Mouse (Mus musculus) forebrain, postnatal 0 days (tissue): ENCODE results near the gene Ppara. TPM values are rescaled to one million over a fixed set of nuclear protein-coding genes. Genes with fewer than 3 reads are reported as not detected.

Source experiments
- ATAC-seq: fragments of 200-750 bp; cut with Nextera tagmentation; 2 replicates; pipeline ENCODE4 v1.8.0; 2017; ENCODE audit warnings: mild to moderate bottlenecking, moderate library complexity
- DNase-seq: peaks from one replicate; pipeline ENCODE4 v3.0.0-alpha.2; 2015
- H3K27ac ChIP-seq: fragments of 300-500 bp; sonication (generic); 2 replicates; pipeline ENCODE4 v1.5.1; 2014; ENCODE audit warnings: low read depth, mild to moderate bottlenecking, antibody characterized with exemption, low read length, moderate library complexity, mixed read lengths
- H3K27me3 ChIP-seq: fragments of 300-500 bp; sonication (generic); 2 replicates; pipeline ENCODE4 v1.6.1; 2014; ENCODE audit warnings: mild to moderate bottlenecking, low read length, mixed read lengths; ENCODE audit not compliant: insufficient read depth
- H3K36me3 ChIP-seq: fragments of 300-500 bp; sonication (generic); 2 replicates; pipeline ENCODE4 v1.6.1; 2014; ENCODE audit warnings: mild to moderate bottlenecking, moderate library complexity; ENCODE audit not compliant: insufficient read depth
- H3K4me1 ChIP-seq: fragments of 300-500 bp; sonication (generic); 2 replicates; pipeline ENCODE4 v1.6.1; 2014; ENCODE audit warnings: antibody characterized with exemption; ENCODE audit not compliant: insufficient read depth
- H3K4me2 ChIP-seq: fragments of 300-500 bp; sonication (generic); 2 replicates; pipeline ENCODE4 v1.6.1; 2014; ENCODE audit warnings: low read depth, mild to moderate bottlenecking, moderate library complexity
- H3K4me3 ChIP-seq: fragments of 300-500 bp; sonication (generic); 2 replicates; pipeline ENCODE4 v1.5.1; 2014; ENCODE audit warnings: low read depth, low read length, mixed read lengths
- H3K9ac ChIP-seq: fragments of 300-500 bp; sonication (generic); 2 replicates; pipeline ENCODE4 v1.6.1; 2014; ENCODE audit warnings: mild to moderate bottlenecking
- H3K9me3 ChIP-seq: fragments of 300-500 bp; sonication (generic); 2 replicates; pipeline ENCODE4 v1.6.1; 2016; ENCODE audit warnings: low read length
- CTCF ChIP-seq: sonication (generic); IDR thresholded peaks from 2 replicates; pipeline ENCODE4 v1.5.1; 2016; ENCODE audit warnings: antibody characterized with exemption, control low read depth, low read depth
- WGBS: fragments of 180-500 bp; shearing (Covaris S2); extraction: QIAGEN DNeasy Blood & Tissue Kit; methylation state at CpG from one replicate; pipeline ENCODE4 v1.1.7; 2014; 5-methylcytosine and 5-hydroxymethylcytosine counted together
- polyA plus RNA-seq: library from polyadenylated mRNA; unstranded; fragments of >200 nt; fragmentation: Nextera tagmentation; extraction: Ambion mirVana; gene quantifications from 2 replicates; pipeline ENCODE4 v1.2.1, GENCODE M21; 2015
- total RNA-seq: library from RNA; depleted of rRNA; stranded (reverse); fragments of >200 nt; gene quantifications from 2 replicates; pipeline ENCODE4 v1.2.3, GENCODE M21; 2014

Gene Ppara
- total and polyA plus RNA-seq, 2 experiments from 2014 or later, result 1.7 to 2.0 TPM

GRCm38 (mm10) chr15:85709268-85709973 is 25.4 kb upstream of the Ppara start:
- 36% methylated on average over 10 of the region's 10 CpGs for WGBS
- H3K9ac ChIP-seq, result no peak overlapping the region

GRCm38 (mm10) chr15:85710179-85710578 is 24.6 kb upstream of the Ppara start:
- peak; percentile 89 for TF ChIP-seq CTCF
- H3K4me3 ChIP-seq, result no peak overlapping the region
- no peak overlapping the region for H3K4me2 ChIP-seq
- 0% methylated on average over 6 of the region's 8 CpGs for WGBS
- H3K27me3 ChIP-seq, result no peaks in the 10 kb centered on the region
- DNase-seq (peak; percentile 90), ATAC-seq (peak; percentile 65)
- 0 out of 2 replicates have a peak, but pooled peaks cover 5% of the 10 kb centered on the region for H3K4me1 ChIP-seq
- no peaks in the 10 kb centered on the region for H3K9me3 ChIP-seq
- H3K27ac ChIP-seq, result peak overlapping the region; percentile 54; the same call in 1 of the 2 replicates
- H3K9ac ChIP-seq, result no peak overlapping the region
- H3K36me3 ChIP-seq, result peaks cover 20% of the 10 kb centered on the region

More at GRCm38 (mm10) chr15:85709268-85709973, 25.4 kb upstream of the Ppara start:
- no peaks in the 10 kb centered on the region for H3K27me3 ChIP-seq
- peak; percentile 50 for ATAC-seq
- peak; percentile 94 for TF ChIP-seq CTCF
- 0 out of 2 replicates have a peak, but pooled peaks cover 5% of the 10 kb centered on the region for H3K4me1 ChIP-seq
- H3K9me3 ChIP-seq, result no peaks in the 10 kb centered on the region
- no peak overlapping the region for H3K4me3 ChIP-seq
- peak overlapping the region; percentile 57 for H3K27ac ChIP-seq
- peaks cover 28% of the 10 kb centered on the region for H3K36me3 ChIP-seq
- DNase-seq, result peak; percentile 83
- no peak overlapping the region for H3K4me2 ChIP-seq

GRCm38 (mm10) chr15:85710641-85711580 is 23.9 kb upstream of the Ppara start:
- Histone ChIP-seq H3K4me2 (no peak overlapping the region), H3K9ac (no peak overlapping the region), H3K27ac (no peak overlapping the region), H3K4me3 (no peak overlapping the region), H3K4me1 (0 out of 2 replicates have a peak, but pooled peaks cover 5% of the 10 kb centered on the region), H3K27me3 (no peaks in the 10 kb centered on the region), H3K9me3 (no peaks in the 10 kb centered on the region), H3K36me3 (peaks cover 13% of the 10 kb centered on the region)
- no peak for TF ChIP-seq CTCF
- DNase-seq (peak; percentile 16), ATAC-seq (no peak)
- WGBS, result 76% methylated on average over 17 of the region's 17 CpGs

- H3K4me3 ChIP-seq, result no peak overlapping the region
- H3K4me1 ChIP-seq, result 0 out of 2 replicates have a peak, but pooled peaks cover 5% of the 10 kb centered on the region
- no peak overlapping the region for H3K4me2 ChIP-seq
- DNase-seq (peak; percentile 80), ATAC-seq (peak; percentile 39)
- no peaks in the 10 kb centered on the region for H3K27me3 ChIP-seq
- no peaks in the 10 kb centered on the region for H3K9me3 ChIP-seq
- no peak overlapping the region for H3K9ac ChIP-seq
- H3K27ac ChIP-seq, result no peak overlapping the region
- H3K36me3 ChIP-seq, result no peaks in the 10 kb centered on the region
- peak; percentile 85 for TF ChIP-seq CTCF
- 46% methylated on average over 5 of the region's 5 CpGs for WGBS
Observed at GRCm38 (mm10) chr15:85712565-85713168, 22.1 kb upstream of the Ppara start.

- ATAC-seq, result no peak
- Histone ChIP-seq H3K4me1 (0 out of 2 replicates have a peak, but pooled peaks cover 5% of the 10 kb centered on the region), H3K9me3 (no peaks in the 10 kb centered on the region), H3K4me2 (no peak overlapping the region), H3K36me3 (no peaks in the 10 kb centered on the region), H3K9ac (no peak overlapping the region), H3K27me3 (no peaks in the 10 kb centered on the region), H3K4me3 (no peak overlapping the region), H3K27ac (no peak overlapping the region)
- TF ChIP-seq CTCF, result no peak
- DNase-seq, result no peak
- WGBS, result 88% methylated on average over 9 of the region's 9 CpGs
Observed at GRCm38 (mm10) chr15:85713417-85713816, 21.4 kb upstream of the Ppara start.

- no peak overlapping the region for H3K4me3 ChIP-seq
- no peak for TF ChIP-seq CTCF
Observed at GRCm38 (mm10) chr15:85715059-85715458, 19.7 kb upstream of the Ppara start.

More at GRCm38 (mm10) chr15:85715059-85715458, 19.7 kb upstream of the Ppara start:
- H3K4me1 ChIP-seq, result 0 out of 2 replicates have a peak, but pooled peaks cover under 1% of the 10 kb centered on the region
- ATAC-seq (no peak), DNase-seq (no peak)
- H3K27me3 ChIP-seq, result no peaks in the 10 kb centered on the region
- WGBS, result 88% methylated on average over 3 of the region's 3 CpGs
- H3K9ac ChIP-seq, result no peak overlapping the region
- H3K4me2 ChIP-seq, result no peak overlapping the region
- no peak overlapping the region for H3K27ac ChIP-seq
- H3K9me3 ChIP-seq, result no peaks in the 10 kb centered on the region
- no peaks in the 10 kb centered on the region for H3K36me3 ChIP-seq
